Mouse (Mus musculus): ENCODE results near the gene Bdkrb2.

Gene Bdkrb2

DNA sequence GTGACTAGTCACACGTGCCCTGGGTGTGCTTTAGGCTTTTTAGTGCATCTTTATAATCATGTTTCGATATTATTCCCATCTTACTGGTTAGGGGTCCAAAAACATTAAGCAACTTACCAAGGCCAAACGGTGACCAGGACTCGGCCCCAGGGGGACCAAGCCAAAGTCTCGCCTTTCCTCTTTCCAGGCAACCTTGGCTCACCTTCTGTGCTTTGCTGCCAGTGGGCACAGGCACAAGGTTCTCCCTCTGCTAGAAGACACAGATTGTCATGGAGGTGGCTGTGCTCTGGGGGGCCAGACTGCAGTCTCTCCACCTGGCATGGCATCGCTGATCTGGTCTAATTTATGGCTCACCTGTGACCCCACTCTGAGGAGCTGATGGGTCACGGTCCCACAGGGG lies 27.8 kb downstream of the Bdkrb2 start:
- no peak for DNase-seq (ENCODE audit: inconsistent ontology term)

DNA sequence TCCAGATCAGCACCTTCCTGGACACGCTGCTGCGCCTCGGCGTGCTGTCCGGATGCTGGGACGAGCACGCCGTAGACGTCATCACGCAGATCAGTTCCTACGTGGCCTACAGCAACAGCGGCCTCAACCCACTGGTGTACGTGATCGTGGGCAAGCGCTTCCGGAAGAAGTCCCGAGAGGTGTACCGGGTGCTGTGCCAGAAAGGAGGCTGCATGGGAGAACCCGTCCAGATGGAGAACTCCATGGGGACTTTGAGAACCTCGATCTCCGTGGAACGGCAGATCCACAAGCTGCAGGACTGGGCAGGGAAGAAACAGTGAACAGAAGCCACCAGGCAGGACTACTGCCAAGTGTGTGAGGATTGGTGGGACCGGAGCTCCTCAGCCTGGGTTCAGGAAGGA lies 29.3 kb downstream of the Bdkrb2 start:
- no peak for DNase-seq (ENCODE audit: inconsistent ontology term)

DNA sequence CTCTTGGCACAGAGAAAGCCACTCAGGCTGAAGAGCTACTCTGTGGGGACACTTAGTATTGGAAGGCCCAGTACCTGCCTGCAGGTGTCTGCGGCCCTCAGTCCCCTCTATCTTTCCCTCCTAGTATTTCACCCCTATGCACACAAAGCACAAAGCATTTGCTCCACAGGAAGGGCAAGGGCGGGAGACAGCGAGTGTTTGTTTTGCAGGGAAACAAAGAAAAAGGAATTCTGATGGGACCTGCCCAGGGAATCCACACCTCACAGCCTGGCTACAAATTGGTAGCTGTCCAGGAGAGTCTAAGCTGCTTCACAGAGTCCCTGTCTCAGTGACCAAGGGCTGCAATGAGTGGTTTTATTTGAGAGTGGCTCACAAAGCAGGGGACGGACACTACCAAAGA lies 30.4 kb downstream of the Bdkrb2 start:
- DNase-seq (ENCODE audit: inconsistent ontology term) = no peak

DNA sequence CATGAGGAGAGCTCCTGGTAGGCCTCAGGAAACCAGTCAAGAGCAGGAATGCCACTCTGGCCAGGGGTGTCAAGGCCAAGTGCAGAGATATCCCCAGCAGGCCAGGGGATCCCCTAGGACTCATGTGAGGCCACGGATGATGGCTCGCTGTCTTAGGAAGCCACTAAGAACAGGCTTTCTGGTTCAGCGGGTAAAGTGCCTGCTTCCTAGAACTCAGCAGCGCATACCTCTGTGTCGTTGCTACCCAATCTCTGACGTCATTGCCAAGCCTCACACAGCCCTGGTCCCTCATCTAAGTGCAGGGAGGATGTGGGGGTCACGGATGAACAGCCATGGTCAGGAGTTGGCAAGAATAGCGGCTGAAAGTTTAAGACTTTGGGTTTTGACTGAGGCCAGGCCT lies 34.1 kb downstream of the Bdkrb2 start:
- no peak for DNase-seq (ENCODE audit: inconsistent ontology term)

GRCm38 (mm10) chr12:105598503-105598902 lies 35.5 kb downstream of the Bdkrb2 start:
- DNase-seq (ENCODE audit: inconsistent ontology term) = no peak

DNA sequence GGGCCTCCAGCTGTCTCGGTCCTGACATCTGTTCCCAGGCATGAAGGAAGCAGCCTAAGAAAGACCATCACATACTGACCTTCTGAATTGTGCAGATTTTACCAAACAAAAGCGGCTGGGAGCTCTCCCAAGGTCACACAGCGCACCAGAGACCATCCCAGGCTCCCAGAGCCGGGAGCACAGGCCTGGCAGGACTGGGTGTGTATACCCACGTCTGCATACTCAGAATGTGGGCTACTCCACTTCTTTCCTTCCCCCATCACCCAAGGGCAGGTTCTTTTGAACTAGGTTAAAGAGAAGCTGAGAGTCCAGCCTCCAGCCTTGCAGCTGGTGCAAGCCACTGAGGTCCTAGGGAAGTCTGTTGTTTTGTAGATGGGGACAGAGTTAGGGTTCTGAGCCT lies 36.1 kb downstream of the Bdkrb2 start:
- no peak for DNase-seq (ENCODE audit: inconsistent ontology term)

DNA sequence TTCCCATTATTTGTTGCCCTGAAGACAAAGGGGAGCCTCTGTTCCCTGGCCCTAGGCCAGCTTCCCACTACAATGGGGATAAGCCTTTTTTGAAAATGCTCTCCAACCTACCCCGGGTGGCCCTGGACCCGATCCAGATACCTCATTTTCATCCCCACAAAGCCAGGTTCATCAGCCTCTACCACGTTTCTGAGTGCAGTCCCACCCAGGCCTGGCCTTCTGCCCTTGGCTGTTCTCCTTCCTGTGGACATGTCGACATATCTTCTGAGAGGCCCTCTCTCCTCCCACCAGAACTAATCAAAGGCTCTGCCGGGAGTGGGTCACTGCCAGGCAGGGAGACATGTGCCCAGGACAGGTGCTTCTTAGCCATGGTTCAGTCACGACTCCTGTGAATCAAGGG lies 38.6 kb downstream of the Bdkrb2 start:
- DNase-seq (ENCODE audit: inconsistent ontology term) = peak; percentile 86

DNA sequence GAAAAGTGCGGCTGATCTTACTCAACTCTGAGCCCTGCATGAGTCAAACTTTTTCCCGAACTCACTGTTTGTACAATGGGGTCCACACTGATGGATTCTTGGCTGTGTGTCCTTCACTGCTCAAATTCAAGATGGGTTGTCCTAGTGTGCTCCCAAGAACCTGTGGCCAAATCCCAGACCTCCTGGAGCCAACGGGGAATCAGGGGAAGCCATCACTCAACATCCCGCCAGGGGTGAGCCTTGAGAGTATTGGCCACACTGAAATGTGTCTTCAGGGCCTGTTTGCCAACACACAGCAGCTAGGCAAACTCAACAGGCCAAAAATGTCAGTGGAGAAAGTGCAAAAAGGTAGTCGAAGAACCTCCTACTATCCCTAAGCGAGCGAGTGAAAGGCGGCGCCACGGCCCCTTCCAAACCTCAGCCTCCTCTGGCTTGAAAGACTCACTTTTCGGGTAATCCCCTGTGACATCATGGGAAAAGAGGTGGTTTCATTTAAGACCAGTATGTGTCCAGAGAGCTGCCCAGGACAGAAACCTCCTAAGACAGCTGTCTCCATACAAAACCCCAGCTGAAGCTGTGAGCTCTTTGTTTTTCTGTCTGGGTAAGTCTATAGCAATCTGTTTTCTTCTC lies 39.7 kb downstream of the Bdkrb2 start, which contains the start of gene Bdkrb1:
Gene Bdkrb1, plus strand, starts transcription at position 505 of the 630 bp plus-strand sequence.
- DNase-seq (ENCODE audit: inconsistent ontology term) = no peak

- DNase-seq (ENCODE audit: inconsistent ontology term) = no peak
Measured at GRCm38 (mm10) chr12:105603904-105604303, 40.9 kb downstream of the Bdkrb2 start.

- peak; percentile 19 for DNase-seq (ENCODE audit: inconsistent ontology term)
Measured at GRCm38 (mm10) chr12:105605212-105605611, 42.2 kb downstream of the Bdkrb2 start.

GRCm38 (mm10) chr12:105606881-105607280 lies 43.9 kb downstream of the Bdkrb2 start:
- no peak for DNase-seq (ENCODE audit: inconsistent ontology term)

DNA sequence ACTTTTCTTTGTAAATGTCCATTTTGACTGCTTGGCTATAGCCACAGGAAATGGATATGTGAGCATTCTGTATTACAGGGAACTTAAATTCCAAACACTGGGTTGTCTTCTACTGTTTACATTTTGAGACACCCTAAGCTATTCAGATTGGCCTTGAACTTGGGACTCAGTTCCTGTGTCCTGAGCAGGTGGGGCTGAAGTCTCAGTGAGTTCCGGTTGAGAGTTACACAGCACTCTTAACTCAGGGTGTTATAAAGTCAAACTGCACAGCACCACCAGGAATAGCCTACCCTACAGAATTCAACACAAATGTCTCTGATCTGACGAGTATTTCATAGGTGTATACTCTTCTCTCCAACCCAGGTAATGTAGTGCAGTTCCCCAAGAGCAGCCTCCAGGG lies 48.0 kb downstream of the Bdkrb2 start:
- DNase-seq (ENCODE audit: inconsistent ontology term) = no peak

DNA sequence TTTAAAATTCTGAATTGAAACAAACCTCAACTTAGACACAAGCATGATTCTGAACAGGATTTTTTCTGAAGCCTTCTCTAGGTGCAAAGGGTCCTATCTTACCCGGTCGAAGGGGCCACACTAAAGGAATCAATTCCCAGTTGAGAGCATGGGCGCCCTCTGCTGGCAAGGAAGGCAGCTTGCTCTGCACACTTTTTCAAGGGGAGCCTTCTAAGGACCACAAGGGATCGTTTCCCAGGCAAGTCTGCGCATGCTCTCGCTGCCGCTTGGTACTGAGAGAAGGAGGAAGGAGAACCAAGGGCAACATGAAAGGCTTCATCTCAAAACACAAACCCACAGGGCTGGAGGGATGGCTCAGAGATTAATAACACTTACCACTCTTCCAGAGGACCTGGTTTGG lies 48.7 kb downstream of the Bdkrb2 start:
- peak; percentile 38 for DNase-seq (ENCODE audit: inconsistent ontology term)

DNA sequence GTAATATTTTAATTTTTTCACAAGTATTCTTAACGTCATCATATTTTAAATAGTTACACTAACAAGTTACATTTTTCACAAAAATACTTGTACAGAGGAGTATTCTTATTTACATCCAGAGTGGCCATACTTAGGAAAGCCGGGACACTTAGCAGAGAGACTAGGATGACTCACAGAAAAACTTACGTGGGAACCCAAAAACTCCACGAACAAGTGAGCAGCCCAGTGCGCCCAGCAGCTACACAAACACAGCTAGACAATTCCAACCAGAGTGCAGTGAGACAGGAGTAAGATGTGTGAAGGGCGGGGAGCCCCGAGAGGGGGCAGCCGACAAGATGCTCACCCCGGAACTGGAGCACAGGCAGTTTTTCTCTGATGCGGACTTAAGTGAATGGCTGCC lies 50.5 kb downstream of the Bdkrb2 start:
- no peak for DNase-seq (ENCODE audit: inconsistent ontology term)

DNA sequence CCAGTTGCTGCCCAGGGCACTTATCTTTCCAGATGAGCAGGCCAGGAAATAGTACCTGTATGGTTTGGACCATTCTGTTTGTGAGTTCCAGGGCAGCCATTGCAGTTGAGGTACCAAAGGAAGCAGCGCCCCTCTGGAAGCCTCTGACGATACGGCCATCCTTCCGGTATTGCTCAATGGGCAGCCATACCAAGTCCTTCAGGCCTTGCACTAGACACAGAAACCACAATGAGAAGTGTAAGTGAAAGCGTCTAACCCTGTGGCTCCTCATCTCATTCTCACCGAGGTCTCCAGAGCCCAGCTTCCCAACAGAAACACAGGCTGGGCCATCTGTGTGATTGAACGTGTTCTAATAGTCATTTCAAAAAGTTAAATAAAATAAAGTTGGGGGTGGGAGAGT lies 59.0 kb downstream of the Bdkrb2 start:
- no peak for DNase-seq (ENCODE audit: inconsistent ontology term)

GRCm38 (mm10) chr12:105622981-105623539 lies 60.0 kb downstream of the Bdkrb2 start:
- DNase-seq (ENCODE audit: inconsistent ontology term) = peak; percentile 8

- DNase-seq (ENCODE audit: inconsistent ontology term) = no peak
Measured at GRCm38 (mm10) chr12:105625798-105626197, 62.8 kb downstream of the Bdkrb2 start.

DNA sequence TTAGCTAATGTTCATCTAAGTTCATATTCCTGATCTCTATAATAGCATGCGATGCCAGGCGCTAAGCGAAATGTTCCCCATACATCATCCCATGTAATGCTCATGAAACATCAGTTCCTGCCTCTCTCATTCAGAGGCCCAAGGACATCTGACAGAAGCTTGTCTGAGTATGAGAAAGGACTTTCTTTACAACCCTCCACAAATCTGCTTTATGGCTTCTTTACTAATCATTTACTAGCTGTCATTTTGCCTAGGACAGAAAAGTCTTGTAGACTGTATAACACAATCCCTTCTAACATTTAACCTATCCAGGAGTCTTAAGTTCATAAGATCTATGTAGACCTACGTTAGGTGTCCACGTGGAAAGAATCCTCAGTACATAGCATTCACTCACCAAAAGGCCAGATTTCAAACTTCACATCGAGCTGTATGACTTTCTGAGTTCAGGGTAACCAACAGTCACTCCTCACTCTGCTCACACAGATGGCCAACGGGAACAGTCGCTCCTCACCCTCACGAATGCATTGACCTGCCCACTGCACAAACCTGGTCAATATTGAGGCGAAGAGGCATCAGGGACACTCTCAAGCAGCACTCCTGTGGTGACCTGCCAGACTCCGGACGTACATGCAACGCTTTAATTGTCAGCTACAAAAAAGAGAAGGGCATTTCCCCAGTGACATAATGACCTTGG lies 71.5 kb downstream of the Bdkrb2 start:
- no peak for DNase-seq (ENCODE audit: inconsistent ontology term)

- no peak for DNase-seq (ENCODE audit: inconsistent ontology term)
Measured at GRCm38 (mm10) chr12:105636551-105636950, 73.5 kb downstream of the Bdkrb2 start.

DNA sequence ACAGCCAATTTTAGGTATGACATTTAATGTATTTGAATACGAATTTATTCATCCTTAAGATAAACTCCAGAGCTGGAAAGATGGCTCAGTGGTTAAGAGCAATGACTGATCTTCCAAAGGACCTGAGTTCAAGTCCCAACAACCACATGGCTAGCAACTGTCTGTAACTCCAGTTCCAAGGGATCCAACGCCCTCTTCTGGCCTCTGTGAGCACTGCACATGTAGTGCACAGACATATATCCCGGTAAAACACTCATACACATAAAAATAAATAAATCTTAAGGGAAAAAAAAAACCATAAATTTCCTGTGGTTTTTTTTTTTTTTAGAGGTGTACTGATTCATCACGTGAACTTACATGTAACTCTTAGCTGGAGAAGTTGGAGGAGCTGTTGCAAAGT lies 74.5 kb downstream of the Bdkrb2 start:
- no peak for DNase-seq (ENCODE audit: inconsistent ontology term)

DNA sequence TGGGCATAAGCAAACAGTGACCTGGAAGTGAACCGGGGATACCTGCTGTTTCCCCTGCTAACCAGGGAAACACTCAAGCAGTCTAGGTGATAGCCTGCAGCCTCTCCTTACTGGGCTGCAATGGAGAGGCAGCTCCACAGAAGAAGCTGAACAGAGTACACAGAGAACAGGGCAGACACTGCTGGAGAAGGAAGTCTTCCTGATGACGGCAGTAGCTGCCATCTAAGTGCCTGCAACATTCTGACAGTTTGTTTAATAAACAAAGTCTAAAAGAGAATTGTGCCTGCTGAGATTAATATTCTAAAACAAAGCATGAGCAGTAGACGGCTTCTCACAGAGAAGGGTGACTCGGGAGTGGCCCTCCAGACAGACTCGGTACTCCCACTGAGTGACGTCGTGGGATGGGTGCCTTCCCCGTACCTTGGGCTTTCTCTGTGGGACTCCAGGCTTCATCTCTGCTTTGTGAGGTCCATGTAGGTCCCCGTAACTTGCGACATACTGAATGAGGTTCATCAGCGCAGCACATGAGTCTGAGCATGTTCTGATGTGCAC lies 79.8 kb downstream of the Bdkrb2 start:
- DNase-seq (ENCODE audit: inconsistent ontology term) = no peak

Data from Muller cell, postnatal 12 days (primary cell).